Mouse (Mus musculus) kidney, adult 2 months (tissue): Measurements from ENCODE around the gene Kdm5a. TPM values are rescaled to one million over a fixed set of nuclear protein-coding genes. Genes with fewer than 3 reads are reported as not detected.
A peak's percentile ranks its signal among the peaks of the same experiment; 100 is the strongest.

Experiments used
- DNase-seq: peaks from one replicate; pipeline ENCODE4 v3.0.0; 2021
- H3K27ac ChIP-seq: fragments of 200-500 bp; 2 replicates; pipeline ENCODE4 v1.5.1; 2012; ENCODE audit warnings: low read depth, low read length, control low read depth, inconsistent platforms; ENCODE audit not compliant: insufficient read depth
- H3K27me3 ChIP-seq: fragments of 200-500 bp; replicated peaks from 2 replicates; pipeline ENCODE4 v1.6.1; 2012; ENCODE audit warnings: mild to moderate bottlenecking, moderate library complexity, low read length, inconsistent platforms; ENCODE audit not compliant: control insufficient read depth, insufficient read depth
- H3K36me3 ChIP-seq: fragments of 200-500 bp; 2 replicates; pipeline ENCODE4 v1.6.1; 2012; ENCODE audit warnings: mild to moderate bottlenecking, moderate library complexity, low read length, inconsistent platforms; ENCODE audit not compliant: control insufficient read depth, insufficient read depth
- H3K4me1 ChIP-seq: fragments of 200-500 bp; 2 replicates; pipeline ENCODE4 v1.6.1; 2011; ENCODE audit warnings: low read length; ENCODE audit not compliant: control insufficient read depth, insufficient read depth
- H3K4me3 ChIP-seq: fragments of 200-500 bp; 2 replicates; pipeline ENCODE4 v1.5.1; 2011; ENCODE audit warnings: mild to moderate bottlenecking, low read depth, low read length, control low read depth; ENCODE audit not compliant: insufficient read depth
- CTCF ChIP-seq: fragments of 200-500 bp; conservative IDR thresholded peaks from 2 replicates; pipeline ENCODE4 v1.5.1; 2011; ENCODE audit warnings: low read depth, mild to moderate bottlenecking, control low read depth, low read length, moderate library complexity, mixed read lengths; ENCODE audit not compliant: insufficient read depth, insufficient read length
- POLR2A ChIP-seq: fragments of 200-500 bp; IDR thresholded peaks from one replicate; pipeline ENCODE4 v1.6.1; 2011; ENCODE audit warnings: low read depth, low read length, control low read depth
- WGBS: fragments of 180-500 bp; shearing (Covaris S2); methylation state at CpG from one replicate; pipeline ENCODE4 v1.1.7; 2018; 5-methylcytosine and 5-hydroxymethylcytosine counted together
- polyA plus RNA-seq: library from polyadenylated mRNA; depleted of rRNA; stranded (reverse); fragments of >200 nt; gene quantifications from 2 replicates; pipeline ENCODE4 v1.2.3, GENCODE M21; 2012

Gene Kdm5a
- polyA plus RNA-seq, 1 experiment = 4.3 TPM

- TF ChIP-seq CTCF (no peak), POLR2A (no peak)
- DNase-seq = peak; percentile 8
- H3K27me3 ChIP-seq = no peaks in the 10 kb centered on the region
- peak overlapping the region; percentile 80 for H3K4me3 ChIP-seq
- peak overlapping the region; percentile 24; the same call in 1 of the 2 replicates for H3K27ac ChIP-seq
- H3K4me1 ChIP-seq = peaks cover 9% of the 10 kb centered on the region; the same call in 1 of the 2 replicates
- H3K36me3 ChIP-seq = peaks cover 8% of the 10 kb centered on the region
- WGBS = under 1% methylated on average over 13 of the region's 15 CpGs
Measured at GRCm38 (mm10) chr6:120365051-120365450, 1.1 kb downstream of the Kdm5a start.

DNA sequence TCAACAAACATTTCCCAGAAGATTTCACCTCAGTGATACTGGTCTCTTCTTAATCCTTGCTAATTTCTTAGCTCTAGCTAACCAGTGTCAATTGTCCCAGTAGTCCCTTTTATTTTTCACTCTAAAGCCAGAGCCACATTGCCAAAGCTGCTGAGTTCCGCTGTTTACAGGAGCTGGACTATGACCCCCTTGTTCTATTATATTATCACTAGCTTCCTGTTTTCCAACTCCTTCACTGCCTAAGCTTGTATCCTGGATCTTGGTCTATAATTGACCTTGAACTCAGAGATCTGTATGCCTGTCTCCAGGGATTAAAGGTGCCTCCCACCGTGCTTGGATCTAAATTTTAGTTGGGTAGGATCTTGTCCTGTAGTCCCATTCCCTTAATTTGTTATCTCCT is 12.8 kb downstream of the Kdm5a start:
- peaks cover 27% of the 10 kb centered on the region for H3K36me3 ChIP-seq

DNA sequence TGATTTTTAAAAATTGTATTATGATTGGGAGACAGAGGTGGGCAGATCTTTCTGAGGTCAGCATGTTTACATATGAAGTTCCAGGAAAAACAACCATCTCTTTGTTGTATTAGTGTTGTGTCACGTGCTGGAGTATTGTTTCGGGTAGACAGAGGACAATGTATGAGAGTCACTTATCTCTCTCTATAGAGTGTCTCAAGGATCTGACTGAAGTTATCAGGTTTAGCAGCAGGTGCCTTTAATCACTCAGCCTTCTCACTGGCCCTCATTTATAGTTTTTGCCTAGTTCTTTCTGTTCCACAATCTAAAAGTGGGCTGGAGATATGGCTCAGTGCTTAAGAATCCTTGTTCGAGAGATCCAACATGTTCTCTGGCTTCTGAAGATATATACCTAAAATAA is 26.1 kb downstream of the Kdm5a start:
- no peak overlapping the region for H3K27ac ChIP-seq
- TF ChIP-seq CTCF (no peak), POLR2A (no peak)
- peaks cover 9% of the 10 kb centered on the region for H3K36me3 ChIP-seq
- no peak overlapping the region for H3K4me3 ChIP-seq
- no peaks in the 10 kb centered on the region for H3K4me1 ChIP-seq
- H3K27me3 ChIP-seq = no peaks in the 10 kb centered on the region
- WGBS = 90% methylated on average over 3 of the region's 3 CpGs
- DNase-seq = no peak

More for the DNA sequence above, 12.8 kb downstream of the Kdm5a start:
- peak; percentile 52 for DNase-seq
- TF ChIP-seq POLR2A (no peak), CTCF (no peak)
- Histone ChIP-seq H3K27me3 (no peaks in the 10 kb centered on the region), H3K27ac (peak overlapping the region; percentile 50), H3K4me3 (no peak overlapping the region), H3K4me1 (peaks cover 3% of the 10 kb centered on the region; the same call in 1 of the 2 replicates)
- WGBS = 50% methylated on average over 2 of the region's 2 CpGs

DNA sequence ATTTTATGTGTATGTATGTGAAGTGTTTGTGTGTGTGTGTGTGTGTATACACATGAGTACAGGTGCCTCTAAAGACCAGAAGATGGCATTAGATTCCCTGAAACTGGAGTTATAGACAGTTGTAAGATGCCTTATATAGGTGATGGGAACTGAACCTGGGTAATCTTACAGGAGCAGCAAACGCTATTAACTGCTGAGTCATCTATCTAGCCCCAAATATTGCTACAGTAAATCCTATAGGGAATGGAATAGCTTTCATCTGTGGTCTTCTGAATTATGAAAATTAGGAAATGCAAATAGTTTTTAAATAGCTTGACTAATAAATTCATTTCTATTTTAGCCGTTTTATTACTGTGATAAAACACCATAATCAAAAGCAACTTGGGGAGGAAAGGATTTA is 28.9 kb downstream of the Kdm5a start:
- TF ChIP-seq CTCF = no peak
- no peak for TF ChIP-seq POLR2A
- no peak for DNase-seq
- no peak overlapping the region for H3K27ac ChIP-seq
- H3K36me3 ChIP-seq = peaks cover 9% of the 10 kb centered on the region
- no peaks in the 10 kb centered on the region for H3K27me3 ChIP-seq
- 91% methylated on average over 2 of the region's 2 CpGs for WGBS
- H3K4me1 ChIP-seq = no peaks in the 10 kb centered on the region
- H3K4me3 ChIP-seq = no peak overlapping the region

DNA sequence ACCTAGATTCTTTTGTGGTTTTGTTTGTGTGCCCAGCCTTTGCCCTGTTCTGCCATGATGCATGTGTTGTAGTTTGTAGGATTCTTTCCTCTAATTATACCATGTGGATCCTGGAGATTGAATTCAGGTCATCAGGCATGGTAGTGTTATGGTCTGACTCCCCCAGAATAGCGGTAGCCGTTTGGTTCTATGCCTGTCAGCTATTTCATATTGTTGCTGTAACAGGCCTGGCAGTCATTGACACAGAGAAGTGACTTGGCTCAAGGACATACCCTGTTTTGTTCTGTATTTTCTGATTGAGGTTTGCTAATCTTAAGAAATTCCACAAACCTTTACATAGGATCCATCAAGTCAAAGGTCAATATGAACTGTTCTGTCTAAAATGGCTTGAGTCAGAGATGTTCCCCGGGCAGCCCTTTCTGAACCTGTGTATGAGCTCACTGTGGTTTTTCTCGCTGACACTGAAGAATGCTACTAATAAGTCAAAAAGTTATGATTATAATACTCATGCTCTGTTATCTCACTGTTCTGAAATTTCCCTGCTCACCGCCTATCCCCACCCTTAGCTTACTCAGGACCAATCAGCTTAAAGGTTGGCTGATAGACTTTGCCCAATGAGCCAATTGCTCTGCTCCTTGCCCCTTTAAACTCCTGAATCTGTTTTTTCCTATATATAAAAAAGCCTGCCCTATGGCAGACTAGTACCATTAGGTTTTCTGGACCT is 31.9 kb downstream of the Kdm5a start:
- Histone ChIP-seq H3K36me3 (peaks cover 11% of the 10 kb centered on the region), H3K27ac (no peak overlapping the region), H3K4me3 (no peak overlapping the region), H3K27me3 (no peaks in the 10 kb centered on the region), H3K4me1 (no peaks in the 10 kb centered on the region)
- DNase-seq = no peak
- 80% methylated on average over 5 of the region's 5 CpGs for WGBS
- TF ChIP-seq POLR2A (no peak), CTCF (no peak)

DNA sequence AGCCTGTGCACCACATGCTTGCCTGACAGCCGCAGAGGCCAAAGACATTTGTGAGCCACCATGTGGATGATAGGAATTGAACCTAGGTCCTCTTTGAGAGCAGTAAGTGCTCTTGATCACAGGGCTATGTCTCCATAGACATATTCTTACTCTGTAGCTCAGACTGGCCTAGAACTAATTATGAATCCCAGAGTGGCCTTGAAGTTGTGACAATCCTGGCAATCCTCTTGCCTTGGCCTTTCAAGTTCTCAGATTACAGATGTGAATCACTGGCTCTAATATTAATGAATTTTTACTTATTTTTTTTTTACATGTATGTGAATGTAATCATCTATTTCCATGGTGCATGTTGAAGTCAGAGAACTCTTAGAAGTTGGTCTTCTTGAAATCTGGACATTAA is 40.0 kb downstream of the Kdm5a start:
- Histone ChIP-seq H3K36me3 (peaks cover 16% of the 10 kb centered on the region), H3K4me3 (no peak overlapping the region), H3K27ac (no peak overlapping the region), H3K4me1 (no peaks in the 10 kb centered on the region), H3K27me3 (no peaks in the 10 kb centered on the region)
- DNase-seq = no peak
- 98% methylated on average over 1 of the region's 1 CpGs for WGBS
- TF ChIP-seq CTCF (no peak), POLR2A (no peak)

DNA sequence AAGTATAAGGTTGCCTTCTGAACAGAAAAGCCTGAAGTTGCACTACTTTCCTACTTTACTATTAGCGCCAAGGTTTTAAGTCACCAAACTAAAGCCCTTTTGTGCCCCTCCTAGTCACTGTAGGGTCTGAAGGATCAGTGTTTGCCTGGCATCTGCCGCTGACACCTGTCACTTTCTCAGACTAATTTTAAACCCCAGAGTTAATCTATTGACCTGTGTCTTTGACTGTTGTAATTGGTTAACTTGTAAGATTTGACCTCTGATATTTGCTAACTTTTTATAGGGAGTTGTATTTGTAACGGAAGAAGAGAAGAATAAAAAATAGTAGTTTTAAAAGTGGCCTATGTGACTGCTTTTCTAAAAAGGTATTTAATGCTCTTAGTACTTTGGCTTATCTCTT is 74.2 kb downstream of the Kdm5a start:
- Histone ChIP-seq H3K27ac (no peak overlapping the region), H3K4me1 (peaks cover 18% of the 10 kb centered on the region; the same call in 1 of the 2 replicates), H3K27me3 (no peaks in the 10 kb centered on the region), H3K4me3 (no peak overlapping the region), H3K36me3 (peaks cover 7% of the 10 kb centered on the region)
- no peak for TF ChIP-seq CTCF
- no peak for TF ChIP-seq POLR2A
- peak; percentile 65 for DNase-seq
- 61% methylated on average over 3 of the region's 3 CpGs for WGBS
